Mouse (Mus musculus) ZHBTc4 (cell line): ENCODE measurements around the gene Thyn1.
A peak's percentile ranks its signal among the peaks of the same experiment; 100 is the strongest.

ENCODE experiments used
- DNase-seq: peaks from one replicate; pipeline ENCODE4 v3.0.0-alpha.2; 2011; ENCODE audit warnings: low read depth, low spot score

Thyn1 gene

DNA sequence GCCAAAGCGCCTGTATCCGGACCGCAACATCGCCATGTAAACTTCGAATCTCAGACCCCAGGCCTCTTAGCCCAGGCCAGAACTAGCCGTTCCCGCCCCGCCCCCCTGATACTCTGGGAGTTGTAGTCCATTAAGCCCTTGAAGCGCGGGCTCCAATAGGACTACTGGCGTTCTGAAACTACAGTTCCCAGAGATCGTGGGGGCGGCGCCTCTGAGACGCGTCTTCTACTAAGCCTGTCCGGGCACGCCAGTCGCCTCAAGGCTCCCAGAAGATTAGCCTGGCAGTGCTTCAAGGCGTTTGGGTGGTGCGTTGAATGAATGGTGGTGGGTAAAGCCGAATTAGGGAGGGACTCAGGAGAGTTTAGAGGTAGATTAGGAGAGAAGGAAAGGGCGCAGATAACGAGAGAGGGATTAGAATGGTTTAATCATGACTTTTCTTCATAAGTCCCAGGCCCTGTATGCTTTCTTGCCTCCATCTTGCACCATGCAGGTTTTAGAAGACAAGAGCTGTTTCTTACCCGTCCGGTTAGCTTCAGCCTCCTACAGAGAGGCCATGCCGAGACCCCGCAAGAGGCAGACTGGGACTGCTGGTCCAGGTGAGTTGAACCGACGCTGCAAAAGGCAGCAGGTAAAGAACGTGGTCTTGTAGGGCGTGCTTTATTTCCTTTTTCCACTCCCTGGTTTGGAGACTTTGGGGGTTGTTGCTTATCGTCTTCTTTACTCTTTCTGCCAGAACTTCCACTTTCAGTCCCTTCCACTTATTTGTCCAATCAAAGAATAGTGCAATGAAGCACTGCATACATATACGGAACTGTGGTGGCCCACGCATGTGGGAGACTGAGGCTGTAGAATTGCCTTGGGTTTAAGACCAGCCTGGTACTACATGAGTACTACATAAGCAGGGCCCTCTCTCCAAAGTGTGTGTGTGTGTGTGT, at the start of gene Thyn1, which contains the start of gene Acad8:
Thyn1 (plus strand) TSS at position 250 of the 935 bp plus-strand sequence.
Acad8 (minus strand) TSS at position 106 of the 935 bp plus-strand sequence.
- DNase-seq, result peak; percentile 99

DNA sequence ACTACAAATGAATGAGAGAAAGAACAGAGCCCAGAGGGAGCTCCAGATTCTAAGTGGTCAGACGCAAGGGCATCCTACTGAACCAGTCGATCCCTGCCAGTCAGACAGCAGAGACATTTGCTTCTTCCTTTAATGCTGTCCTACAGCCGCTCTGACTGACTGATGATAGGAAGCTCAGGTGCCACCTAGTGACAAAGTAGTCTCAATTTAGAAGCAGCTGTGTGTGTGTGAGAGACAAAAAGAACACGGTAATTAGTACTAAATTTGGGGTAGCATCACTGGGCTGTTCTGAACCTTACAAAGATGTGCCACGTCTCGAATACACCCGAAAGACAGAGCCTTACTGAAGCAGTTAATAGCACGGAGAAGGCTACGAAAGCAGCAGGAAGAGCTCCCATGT, 21.8 kb upstream of the Thyn1 start:
- DNase-seq, result no peak

DNA sequence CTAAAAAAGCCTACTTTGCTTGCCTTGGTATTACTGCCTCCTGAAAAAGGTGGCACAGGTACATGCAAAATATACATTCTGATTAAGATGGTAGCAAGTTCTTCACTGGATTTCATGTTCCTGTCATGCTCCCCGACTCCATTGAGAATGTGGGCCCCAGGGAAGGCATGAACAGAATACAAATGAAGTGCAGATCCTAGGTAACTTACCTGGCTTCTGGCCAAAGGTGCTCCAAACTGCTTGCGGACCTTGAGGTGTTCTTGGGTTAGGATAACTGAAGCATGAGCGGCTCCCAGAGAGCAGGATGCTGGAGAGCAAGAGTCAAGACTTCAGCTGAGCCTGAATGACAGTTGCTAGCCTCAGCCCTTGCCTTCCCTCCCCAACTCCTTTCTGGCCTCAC, 20.7 kb upstream of the Thyn1 start:
- DNase-seq, result no peak

DNA sequence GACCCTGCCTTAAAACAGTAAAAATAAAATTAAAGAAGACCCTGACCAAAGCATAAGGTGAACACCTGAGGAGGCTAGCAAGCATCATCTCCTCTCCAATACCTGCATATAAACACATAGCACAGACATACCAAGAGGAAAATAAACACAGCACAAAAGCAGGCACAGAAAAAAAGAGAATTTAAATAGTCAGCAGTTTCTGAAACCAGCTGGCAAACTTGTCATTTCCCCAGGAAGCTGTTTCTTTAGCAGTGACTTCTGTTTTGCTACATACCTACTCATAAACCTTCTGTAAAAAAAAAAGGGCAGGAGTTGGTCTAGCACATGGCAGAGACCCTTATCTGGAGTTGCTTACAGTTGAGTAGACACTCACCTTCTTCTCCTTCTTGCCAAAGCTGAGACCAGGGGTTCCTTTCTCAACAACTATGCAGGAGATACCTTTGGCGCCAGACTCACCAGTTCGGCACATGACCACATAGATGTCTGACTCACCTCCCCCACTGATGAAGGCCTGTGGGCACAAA, 14.4 kb upstream of the Thyn1 start:
- DNase-seq, result no peak

DNA sequence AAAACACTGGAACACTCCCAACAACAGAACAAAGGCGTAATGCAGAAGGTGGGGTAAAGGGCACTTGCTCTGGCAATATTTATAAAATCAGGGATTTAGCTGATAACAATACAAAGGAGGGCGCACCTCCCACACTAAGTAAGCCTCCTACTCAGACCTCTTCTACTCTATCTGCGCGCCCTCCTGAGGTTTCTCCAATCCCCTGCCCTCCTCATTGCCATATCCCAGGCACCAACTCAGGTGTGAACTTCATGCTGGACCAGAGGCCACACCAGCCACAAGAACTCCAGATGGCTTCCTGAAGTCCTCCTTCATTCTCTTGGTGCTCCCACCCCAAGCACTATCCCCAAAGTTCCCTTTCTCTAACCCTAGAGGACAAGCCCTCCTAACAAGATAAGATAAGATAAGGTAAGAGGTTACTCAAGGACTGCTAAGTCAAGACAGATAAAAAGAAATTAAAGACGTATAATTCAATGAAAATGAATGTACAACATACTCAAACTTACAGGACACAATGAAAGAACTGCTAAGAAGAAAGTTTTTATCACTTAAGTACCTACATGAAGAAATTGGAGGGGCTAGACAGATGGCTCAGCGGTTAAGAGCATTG, 13.7 kb upstream of the Thyn1 start:
- DNase-seq, result no peak

DNA sequence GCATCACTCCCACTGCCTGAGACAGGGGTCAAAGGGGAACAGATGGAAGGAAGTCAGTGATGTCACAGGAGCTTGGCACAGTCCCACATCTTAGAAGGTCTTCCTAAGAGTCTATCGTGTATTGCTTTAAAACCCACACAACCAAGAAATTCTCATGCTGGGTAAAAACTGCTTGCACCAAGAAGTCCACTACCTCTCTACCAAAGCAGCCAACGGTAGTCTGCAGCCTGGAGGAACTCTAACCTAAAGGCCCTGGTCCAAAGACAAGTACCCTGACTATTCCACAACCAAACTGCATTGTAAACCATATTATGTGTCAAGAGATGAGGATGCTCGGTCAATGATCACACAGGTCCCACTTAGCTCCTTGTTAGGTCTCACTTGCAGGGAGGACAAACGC, 9.3 kb upstream of the Thyn1 start:
- no peak for DNase-seq

DNA sequence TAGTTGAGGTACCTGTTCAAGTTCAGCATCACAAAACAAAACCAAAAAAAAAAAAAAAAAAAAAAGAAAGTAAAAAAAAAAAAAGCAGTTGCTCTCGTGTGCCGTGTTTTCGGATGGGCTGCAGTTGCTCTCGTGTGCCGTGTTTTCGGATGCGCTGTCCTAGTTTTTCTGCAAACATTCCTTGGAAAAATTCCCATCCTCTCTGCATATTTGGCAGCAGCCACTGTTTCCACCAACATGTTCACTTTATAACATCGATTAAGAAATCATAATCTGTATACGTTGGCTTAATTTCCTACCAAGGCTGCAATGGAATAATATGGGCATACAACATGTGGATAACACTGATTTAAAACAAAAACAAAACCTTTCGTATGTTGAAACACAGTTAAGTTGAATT, 6.4 kb upstream of the Thyn1 start:
- no peak for DNase-seq

DNA sequence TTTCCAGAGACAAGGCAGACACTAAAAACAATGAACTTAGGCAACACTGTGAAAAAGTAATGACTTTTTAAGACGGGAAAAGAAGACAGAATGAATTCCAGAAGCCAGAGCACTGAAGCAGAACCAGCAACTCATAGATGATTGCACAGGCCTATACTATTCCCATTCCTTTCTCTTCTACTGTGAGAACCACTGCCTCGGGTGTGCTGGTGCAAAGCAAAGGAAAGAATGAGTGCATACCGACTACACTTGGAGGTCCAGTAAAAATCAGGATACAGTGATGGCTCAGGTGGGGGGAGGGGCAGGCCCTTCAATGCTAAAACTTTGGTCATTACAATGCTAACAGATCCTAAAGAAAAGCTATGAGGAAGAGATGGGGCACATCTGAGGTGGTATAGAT, 5.6 kb upstream of the Thyn1 start:
- no peak for DNase-seq

DNA sequence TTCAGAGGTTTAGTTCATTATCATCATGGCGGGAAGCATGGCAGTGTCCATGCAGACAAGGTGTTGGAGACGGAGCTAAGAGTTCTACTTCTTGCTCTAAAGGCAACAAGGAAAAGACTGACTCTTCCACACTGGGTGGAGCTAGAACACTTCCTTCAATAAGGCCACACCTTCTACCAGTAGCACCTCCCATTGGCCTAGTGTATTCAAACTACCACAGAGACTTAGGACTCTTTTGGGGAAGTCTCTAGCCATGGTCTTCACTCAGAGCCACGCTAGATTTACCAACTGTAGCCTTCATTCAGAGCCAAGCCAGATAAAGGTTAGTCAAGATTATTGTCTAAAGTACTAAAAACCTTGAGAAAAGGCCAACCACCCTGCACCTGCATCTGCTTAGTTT, 2.4 kb upstream of the Thyn1 start:
- DNase-seq, result peak; percentile 62

DNA sequence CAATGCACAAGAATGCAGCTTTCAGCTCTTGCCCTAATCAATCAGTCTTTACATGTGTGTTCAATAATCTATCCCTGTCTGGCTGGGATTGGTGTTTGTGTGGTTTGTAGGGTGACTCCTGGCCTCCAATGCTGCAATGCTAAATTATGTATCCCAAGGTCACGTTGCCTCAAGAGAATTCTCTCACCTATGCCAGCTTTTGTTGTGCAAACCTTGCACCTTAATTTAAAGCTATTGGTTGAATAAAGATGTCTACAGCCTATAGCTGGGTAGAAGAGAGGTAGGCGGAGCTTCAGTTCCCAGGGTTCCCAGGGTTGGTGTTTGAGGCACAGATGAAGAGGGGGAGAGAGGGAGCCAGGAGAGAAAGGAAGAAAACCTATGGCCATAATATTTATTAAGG, 2.0 kb upstream of the Thyn1 start:
- DNase-seq, result peak; percentile 41

DNA sequence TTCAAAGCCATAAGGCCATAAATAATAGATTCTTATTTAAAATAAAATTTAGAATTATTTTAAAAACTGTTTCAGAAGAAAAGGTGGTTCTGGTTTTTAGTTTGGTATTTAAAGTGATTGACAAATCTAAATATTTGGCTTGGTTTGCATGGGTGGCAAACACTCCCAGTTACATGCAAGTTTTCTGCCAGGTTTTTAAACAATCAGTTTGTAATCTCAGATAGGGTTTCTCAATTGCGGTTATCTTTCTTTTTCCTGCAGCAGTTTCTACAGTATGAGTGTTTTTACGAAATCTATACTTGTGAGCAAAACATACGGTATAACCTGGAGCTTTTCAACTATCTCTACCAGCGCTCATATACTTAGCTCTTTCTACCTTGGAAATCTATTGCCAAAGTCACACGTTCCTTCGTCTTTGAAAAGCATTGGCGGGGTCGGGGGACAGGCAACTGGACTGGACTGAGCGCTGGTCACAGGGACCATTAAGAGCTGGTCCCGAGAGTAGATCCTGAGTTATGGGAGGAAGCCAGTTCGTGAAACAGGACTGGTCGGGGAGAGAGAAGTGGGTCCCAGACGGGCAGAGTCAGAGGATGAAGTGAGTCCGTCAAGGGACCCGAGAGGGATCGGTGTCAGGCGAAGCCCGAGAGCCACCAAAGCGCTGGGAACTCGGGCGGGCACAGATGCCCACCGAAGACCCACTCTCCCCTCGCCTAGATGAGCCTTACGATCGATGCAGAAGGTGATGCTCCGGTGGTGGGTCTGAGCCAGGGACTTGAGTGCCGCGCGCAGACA, 645 bp upstream of the Thyn1 start:
- DNase-seq, result no peak

DNA sequence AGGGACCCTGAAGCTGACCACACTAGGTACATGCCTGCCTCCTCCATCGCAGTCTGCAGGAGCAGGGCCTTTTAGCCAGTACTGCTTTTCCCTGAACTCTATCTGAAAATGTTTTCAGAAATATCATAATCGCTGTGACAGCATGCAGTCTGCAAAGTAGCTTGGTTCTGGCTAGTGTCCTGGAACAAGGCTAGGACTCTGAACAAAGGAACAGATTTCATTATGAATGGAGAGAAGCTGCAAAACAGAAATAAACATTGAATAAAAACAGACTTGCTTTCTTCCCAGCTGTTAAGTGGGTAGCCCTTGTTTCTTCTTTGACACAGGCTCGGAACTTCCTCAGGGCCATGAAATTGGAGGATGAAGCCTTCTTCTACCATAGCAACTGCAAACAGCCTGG, 5.7 kb downstream of the Thyn1 start:
- no peak for DNase-seq

DNA sequence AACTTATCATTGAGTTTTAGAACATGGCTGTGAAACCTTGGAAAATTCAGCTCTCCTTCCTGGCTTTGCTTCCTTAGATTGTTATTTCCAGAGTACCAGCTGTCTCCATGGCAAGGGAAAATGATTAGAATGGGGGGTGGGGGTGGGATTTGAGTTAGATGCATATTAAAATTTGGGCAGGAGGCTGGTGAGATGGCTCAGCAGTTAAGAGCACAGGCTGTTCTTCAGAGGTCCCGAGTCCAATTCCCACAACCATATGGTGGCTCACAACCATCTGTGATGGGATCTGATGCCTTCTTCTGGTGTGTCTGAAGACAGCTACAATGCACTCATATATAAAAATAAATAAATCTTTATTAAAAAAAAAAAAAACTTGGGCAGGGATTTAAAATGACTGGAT, 6.4 kb downstream of the Thyn1 start:
- DNase-seq, result no peak

DNA sequence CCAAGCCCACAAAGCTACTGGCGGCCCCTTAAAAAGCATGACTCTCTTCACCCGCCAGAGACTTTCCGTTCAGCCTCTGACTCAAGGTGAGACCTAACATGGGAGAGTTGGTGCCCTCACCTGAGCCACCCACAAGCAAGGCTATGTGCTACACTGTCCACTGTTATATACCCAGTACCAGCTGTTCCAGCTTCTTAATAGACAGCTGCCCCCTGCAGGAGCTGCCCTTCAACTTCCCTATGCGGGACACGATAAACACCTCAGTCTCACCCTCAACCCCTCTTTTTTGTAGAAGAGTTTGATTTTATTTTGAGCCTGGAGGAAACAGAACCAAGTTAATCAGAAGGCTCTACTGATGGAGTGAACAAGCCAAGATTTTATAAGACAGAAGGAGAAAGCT, 7.4 kb downstream of the Thyn1 start:
- DNase-seq, result no peak

DNA sequence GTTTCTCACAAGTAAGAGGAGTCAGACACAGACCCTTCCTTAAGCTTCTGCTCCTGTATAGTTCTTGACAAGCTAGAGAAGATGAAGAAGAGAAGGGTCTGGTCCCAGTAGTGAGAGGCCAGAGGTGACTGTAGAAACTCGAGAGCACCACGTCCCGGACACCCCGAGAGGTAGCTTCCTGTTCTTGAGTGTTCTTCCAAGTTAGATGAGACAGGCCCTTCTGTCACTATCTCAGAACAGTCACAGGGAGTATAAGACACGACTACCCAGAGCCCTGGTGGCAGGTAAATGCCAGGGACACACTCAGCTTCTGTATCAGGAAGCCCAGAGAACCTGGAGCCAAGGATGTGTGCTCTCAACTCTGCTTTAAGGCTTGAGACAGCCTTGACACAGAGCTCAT, 9.7 kb downstream of the Thyn1 start:
- DNase-seq, result no peak

DNA sequence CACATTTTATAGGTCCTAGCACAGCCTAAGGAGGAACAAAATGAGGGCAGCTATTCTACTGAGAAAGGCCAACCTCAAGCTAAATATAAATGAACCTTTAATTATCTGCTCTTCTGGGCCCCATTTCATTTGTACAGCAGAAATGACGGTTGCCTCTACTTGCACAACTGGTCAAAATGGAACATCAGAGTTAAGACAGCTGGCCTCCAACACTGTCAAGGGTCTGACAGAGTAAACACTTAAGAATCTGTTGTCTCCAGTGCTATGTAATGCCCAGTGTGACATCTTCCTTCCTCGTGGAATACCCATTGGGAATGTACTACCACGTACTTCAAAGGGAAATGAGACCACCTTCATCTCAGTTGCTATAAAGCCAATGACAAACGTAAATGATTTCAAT, 12.1 kb downstream of the Thyn1 start:
- no peak for DNase-seq

DNA sequence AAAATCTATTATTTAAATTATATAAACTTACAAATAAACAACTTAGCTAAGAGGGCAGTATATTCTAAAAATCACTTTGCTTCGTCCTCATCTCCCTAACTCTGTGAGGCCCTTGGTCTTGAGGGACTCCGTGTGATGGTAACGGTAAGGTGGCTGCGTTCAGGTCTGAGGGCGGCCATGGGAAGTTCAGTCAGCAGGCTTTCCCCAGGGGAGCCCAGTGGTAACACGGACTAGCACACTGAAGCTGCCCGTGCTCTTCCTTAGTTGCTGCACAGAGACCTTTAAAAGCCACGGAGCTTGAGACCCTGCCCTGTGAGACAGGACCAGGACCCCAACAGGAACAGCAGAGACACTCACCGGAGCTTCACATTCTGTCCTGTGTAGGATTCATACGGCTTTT, 19.5 kb downstream of the Thyn1 start:
- no peak for DNase-seq

DNA sequence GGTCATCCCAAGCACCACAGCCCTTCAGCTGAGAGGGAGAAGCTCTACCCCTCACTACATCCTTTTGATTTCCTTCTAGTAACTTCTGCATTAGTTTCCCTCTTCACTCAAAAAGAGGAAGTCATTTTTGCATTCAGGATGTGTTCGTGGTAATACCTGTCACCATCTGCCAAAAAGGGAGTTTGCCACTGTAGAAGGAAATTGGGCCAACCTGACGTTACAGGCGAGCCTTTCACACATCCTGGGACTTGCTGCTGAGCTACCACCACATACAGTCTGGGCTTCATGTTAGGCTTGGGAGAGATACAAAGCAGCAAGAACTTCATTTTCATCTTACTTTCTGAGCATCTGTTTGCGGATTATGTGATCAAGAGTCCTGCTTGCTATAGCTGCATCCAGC, 24.2 kb downstream of the Thyn1 start:
- no peak for DNase-seq

DNA sequence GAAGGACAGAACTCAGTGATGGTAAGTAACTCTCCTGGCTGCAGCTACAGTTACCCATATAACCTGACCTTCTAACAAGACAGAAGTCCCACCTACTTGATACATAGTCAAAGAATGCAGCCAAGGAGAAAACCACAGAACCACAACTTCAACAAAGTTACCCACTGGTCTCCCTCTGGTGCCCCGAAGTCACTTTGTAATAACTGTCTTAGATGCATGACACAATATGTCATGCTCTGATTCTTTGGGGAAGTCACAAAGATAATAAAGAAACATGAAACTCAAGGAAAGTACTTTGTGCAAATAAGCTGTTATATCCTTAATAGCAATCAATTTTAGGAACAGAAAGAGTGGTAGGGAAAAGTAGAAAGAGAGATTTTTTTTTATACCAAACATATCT, 27.2 kb downstream of the Thyn1 start:
- DNase-seq, result no peak

DNA sequence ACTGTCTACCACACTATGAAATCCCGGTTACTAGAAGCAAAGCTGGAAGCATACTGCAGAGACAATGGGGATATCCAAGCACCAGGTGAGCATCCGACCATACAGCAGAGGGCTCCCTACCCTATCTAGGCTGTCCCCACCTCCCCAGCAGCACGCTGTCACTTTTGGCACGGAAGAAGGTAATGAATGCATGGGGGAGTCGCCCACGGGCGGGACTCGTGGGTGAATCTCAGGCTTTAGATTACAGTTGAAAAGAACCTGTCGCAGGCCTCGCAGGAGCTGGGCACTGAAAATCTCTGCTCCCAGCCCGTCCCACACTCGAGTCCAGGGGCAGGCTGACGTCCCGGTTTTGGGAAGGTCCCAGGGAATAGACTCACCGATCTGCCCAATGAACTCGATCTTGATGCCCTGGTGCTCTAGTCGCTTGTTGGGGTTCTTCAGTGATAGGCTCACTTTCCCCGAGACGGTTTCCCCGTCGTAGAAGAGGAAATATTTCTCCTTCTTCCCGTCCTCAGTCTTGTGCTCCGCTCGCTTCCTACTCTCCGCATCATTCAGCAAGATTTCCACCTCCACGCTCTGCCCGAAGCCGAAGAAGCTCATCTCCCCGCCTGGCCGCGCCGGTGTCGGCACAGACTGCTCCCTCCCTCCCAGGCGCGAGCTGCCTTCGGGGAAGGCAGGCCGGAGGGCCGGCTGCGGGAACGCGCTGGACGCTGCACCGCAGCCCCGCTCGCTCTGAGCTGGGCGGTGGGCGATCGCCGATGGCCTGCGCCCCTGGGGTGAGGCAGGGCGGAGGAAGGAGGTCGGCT, 29.7 kb downstream of the Thyn1 start:
- DNase-seq, result peak; percentile 41
